17 mouse cellular contexts compared by ENCODE assay signal in genomic region chr2:19743467-19743866, GRCm38 (mm10).
DNase-seq lines count a peak whose midpoint lies in the region; ATAC-seq and TF ChIP-seq lines count a peak whose summit lies in the region.
"Had no signal": no experiment of that assay in that cellular context is flagged by ENCODE, and none has a peak within 500 bp of the region (broad histone marks: within the 10 kb centered on the region; RNA-seq: fewer than 3 reads in every experiment).

No protein-coding gene starts in this region.

- no peak for ATAC-seq in cerebellum, adult (ENCODE audit: insufficient number of reproducible peaks, low FRiP score, low TSS enrichment)
- no peak; the same call in 1 of the 2 replicates for ATAC-seq in forebrain, postnatal 0 days
- no peak for ATAC-seq in forebrain, embryonic 15.5 days (replicated peaks)
- no peak for ATAC-seq in midbrain, embryonic 14.5 days (ENCODE audit: low FRiP score, low TSS enrichment)
- ATAC-seq: intestine, embryonic 15.5 days; midbrain, embryonic 16.5 days had no signal

- no peak overlapping the region for H3K4me2 ChIP-seq in forebrain, postnatal 0 days (ENCODE audit: low read depth)
- no peak overlapping the region for H3K4me2 ChIP-seq in forebrain, embryonic 15.5 days (replicated peaks)
- H3K4me2 ChIP-seq in midbrain, embryonic 14.5 days (ENCODE audit: low read length): no peak overlapping the region
- H3K4me2 ChIP-seq: heart, embryonic 12.5 days; intestine, embryonic 15.5 days; kidney, embryonic 15.5 days had no signal

- H3K4me1 ChIP-seq in forebrain, postnatal 0 days (ENCODE audit: insufficient read depth): 0 out of 2 replicates have a peak, but pooled peaks cover 3% of the 10 kb centered on the region
- no peaks in the 10 kb centered on the region for H3K4me1 ChIP-seq in forebrain, embryonic 15.5 days
- no peaks in the 10 kb centered on the region for H3K4me1 ChIP-seq in midbrain, embryonic 14.5 days (ENCODE audit: control insufficient read depth, insufficient read depth, low read length)
- no peaks in the 10 kb centered on the region for H3K4me1 ChIP-seq in midbrain, embryonic 10.5 days
- H3K4me1 ChIP-seq in thymus, adult 2 months (replicated peaks; ENCODE audit: control insufficient read depth, insufficient read depth, low read length): no peaks in the 10 kb centered on the region
- H3K4me1 ChIP-seq: heart, embryonic 12.5 days; intestine, embryonic 15.5 days; kidney, embryonic 15.5 days had no signal

- DNase-seq in cerebellum, adult 9-11 months: peak; percentile 3
- peak; percentile 32 for DNase-seq in forebrain, postnatal 0 days
- DNase-seq in midbrain, embryonic 14.5 days: peak; percentile 29
- no peak for DNase-seq in midbrain, embryonic 10.5 days (ENCODE audit: low spot score)
- no peak for DNase-seq in thymus, adult 2 months
- DNase-seq in layer of hippocampus, postnatal 25 days (ENCODE audit: extremely low spot score in 1 of 2, low spot score in 1 of 2): no peak
- DNase-seq: adrenal gland, adult 2 months; lung, adult 18-20 months; right cerebral cortex, postnatal 14 days; thymus, postnatal 14 days had no signal

- 51% methylated on average over 4 of the region's 4 CpGs for WGBS in forebrain, postnatal 0 days
- 58% methylated on average over 4 of the region's 4 CpGs for WGBS in forebrain, embryonic 15.5 days
- 65% methylated on average over 4 of the region's 4 CpGs for WGBS in midbrain, embryonic 14.5 days
- 79% methylated on average over 4 of the region's 4 CpGs for WGBS in midbrain, embryonic 10.5 days
- WGBS in thymus, adult 2 months: 91% methylated on average over 4 of the region's 4 CpGs

- H3K9me3 ChIP-seq in forebrain, postnatal 0 days (ENCODE audit: low read length): no peaks in the 10 kb centered on the region
- no peaks in the 10 kb centered on the region for H3K9me3 ChIP-seq in forebrain, embryonic 15.5 days
- no peaks in the 10 kb centered on the region for H3K9me3 ChIP-seq in midbrain, embryonic 14.5 days (ENCODE audit: control insufficient read depth, low read length)
- H3K9me3 ChIP-seq in midbrain, embryonic 10.5 days (replicated peaks): no peaks in the 10 kb centered on the region
- H3K9me3 ChIP-seq: heart, embryonic 12.5 days; intestine, embryonic 15.5 days; kidney, embryonic 15.5 days had no signal

- no peaks in the 10 kb centered on the region for H3K27me3 ChIP-seq in forebrain, postnatal 0 days (ENCODE audit: insufficient read depth, low read length)
- no peaks in the 10 kb centered on the region for H3K27me3 ChIP-seq in forebrain, embryonic 15.5 days
- no peaks in the 10 kb centered on the region for H3K27me3 ChIP-seq in midbrain, embryonic 14.5 days (ENCODE audit: control insufficient read depth, insufficient read depth, low read length)
- H3K27me3 ChIP-seq in midbrain, embryonic 10.5 days (ENCODE audit: low read depth, poor library complexity, severe bottlenecking): no peaks in the 10 kb centered on the region
- no peaks in the 10 kb centered on the region for H3K27me3 ChIP-seq in thymus, adult 2 months (ENCODE audit: control insufficient read depth, insufficient read depth, low read length)
- H3K27me3 ChIP-seq: heart, embryonic 12.5 days; intestine, embryonic 15.5 days; kidney, embryonic 15.5 days had no signal

- H3K27ac ChIP-seq in forebrain, postnatal 0 days (ENCODE audit: low read depth, low read length): no peak overlapping the region
- no peak overlapping the region for H3K27ac ChIP-seq in forebrain, embryonic 15.5 days (replicated peaks)
- H3K27ac ChIP-seq in midbrain, embryonic 14.5 days (replicated peaks; ENCODE audit: low read depth, low read length): no peak overlapping the region
- H3K27ac ChIP-seq in midbrain, embryonic 10.5 days (replicated peaks): no peak overlapping the region
- H3K27ac ChIP-seq in thymus, adult 2 months (ENCODE audit: control insufficient read depth, insufficient read depth, low read length): no peak overlapping the region
- H3K27ac ChIP-seq: intestine, embryonic 15.5 days; kidney, embryonic 15.5 days; stomach, postnatal 0 days had no signal

- H3K9ac ChIP-seq in forebrain, postnatal 0 days: no peak overlapping the region
- H3K9ac ChIP-seq in forebrain, embryonic 15.5 days (replicated peaks): no peak overlapping the region
- H3K9ac ChIP-seq in midbrain, embryonic 14.5 days (replicated peaks; ENCODE audit: low read length): no peak overlapping the region
- H3K9ac ChIP-seq: heart, embryonic 12.5 days; intestine, embryonic 15.5 days; kidney, embryonic 15.5 days had no signal

- TF ChIP-seq POLR2A in thymus, adult 2 months (IDR thresholded peaks at IDR 0.05; ENCODE audit: control insufficient read depth, extremely low read depth, insufficient read depth, low read length, poor library complexity): no peak

- H3K36me3 ChIP-seq in forebrain, postnatal 0 days (ENCODE audit: insufficient read depth): no peaks in the 10 kb centered on the region
- H3K36me3 ChIP-seq in forebrain, embryonic 15.5 days: no peaks in the 10 kb centered on the region
- H3K36me3 ChIP-seq in midbrain, embryonic 14.5 days (ENCODE audit: control insufficient read depth, insufficient read depth, low read length): no peaks in the 10 kb centered on the region
- H3K36me3 ChIP-seq in midbrain, embryonic 10.5 days: no peaks in the 10 kb centered on the region
- no peaks in the 10 kb centered on the region for H3K36me3 ChIP-seq in thymus, adult 2 months (ENCODE audit: control insufficient read depth, insufficient read depth, low read length)
- H3K36me3 ChIP-seq: heart, embryonic 12.5 days; intestine, embryonic 15.5 days; kidney, embryonic 15.5 days had no signal

- no peak overlapping the region for H3K4me3 ChIP-seq in forebrain, postnatal 0 days (ENCODE audit: low read depth, low read length)
- H3K4me3 ChIP-seq in forebrain, embryonic 15.5 days: no peak overlapping the region
- no peak overlapping the region for H3K4me3 ChIP-seq in midbrain, embryonic 14.5 days (replicated peaks; ENCODE audit: low read depth, low read length)
- no peak overlapping the region for H3K4me3 ChIP-seq in midbrain, embryonic 10.5 days
- no peak overlapping the region for H3K4me3 ChIP-seq in thymus, adult 2 months (ENCODE audit: control insufficient read depth, insufficient read depth, low read length)
- H3K4me3 ChIP-seq: heart, embryonic 12.5 days; intestine, embryonic 15.5 days; kidney, embryonic 15.5 days had no signal

- TF ChIP-seq CTCF in forebrain, postnatal 0 days (IDR thresholded peaks at IDR 0.05; ENCODE audit: low read depth): no peak
- no peak for TF ChIP-seq CTCF in thymus, adult 2 months (IDR thresholded peaks at IDR 0.05; ENCODE audit: borderline replicate concordance, control insufficient read depth, extremely low read depth, insufficient read depth, low read length, poor library complexity)

Comparison
In these comparisons a context has a peak if more than half of its experiments do, and no peak if none do; other contexts are left out.
1. DNase-seq: peak in cerebellum, adult 9-11 months (single experiment), forebrain, postnatal 0 days (single experiment) and midbrain, embryonic 14.5 days (single experiment); none in midbrain, embryonic 10.5 days (single experiment), thymus, adult 2 months (single experiment) and layer of hippocampus, postnatal 25 days (0 of 2).